Mouse (Mus musculus) thymus, adult 2 months (tissue): ENCODE measurements around the gene Hmga2. TPM values are rescaled to one million over a fixed set of nuclear protein-coding genes. Genes with fewer than 3 reads are reported as not detected.
"Not testable (repeated sequence)": the region's sequence is repeated elsewhere in the genome, so short reads cannot be mapped to it uniquely, and the experiment has no call there.

Source experiments
- DNase-seq: peaks from one replicate; pipeline ENCODE4 v3.0.0; 2021
- H3K27ac ChIP-seq: fragments of 200-500 bp; 2 replicates; pipeline ENCODE4 v1.5.1; 2012; ENCODE audit warnings: low read length, control low read depth; ENCODE audit not compliant: control insufficient read depth, insufficient read depth
- H3K27me3 ChIP-seq: fragments of 200-500 bp; 2 replicates; pipeline ENCODE4 v1.6.1; 2012; ENCODE audit warnings: mild to moderate bottlenecking, low read length, moderate library complexity, mixed read lengths; ENCODE audit not compliant: control insufficient read depth, insufficient read depth
- H3K36me3 ChIP-seq: fragments of 200-500 bp; 2 replicates; pipeline ENCODE4 v1.6.1; 2012; ENCODE audit warnings: mild to moderate bottlenecking, low read length, moderate library complexity; ENCODE audit not compliant: control insufficient read depth, insufficient read depth
- H3K4me1 ChIP-seq: fragments of 200-500 bp; replicated peaks from 2 replicates; pipeline ENCODE4 v1.6.1; 2012; ENCODE audit warnings: low read length; ENCODE audit not compliant: control insufficient read depth, insufficient read depth
- H3K4me3 ChIP-seq: fragments of 200-500 bp; 2 replicates; pipeline ENCODE4 v1.5.1; 2012; ENCODE audit warnings: mild to moderate bottlenecking, low read length, control low read depth, moderate library complexity; ENCODE audit not compliant: control insufficient read depth, insufficient read depth
- CTCF ChIP-seq: fragments of 200-500 bp; IDR thresholded peaks from 2 replicates; pipeline ENCODE4 v1.5.1; 2012; ENCODE audit warnings: mild to moderate bottlenecking, control low read depth, low read length, moderate library complexity, borderline replicate concordance; ENCODE audit not compliant: control insufficient read depth, poor library complexity, insufficient read depth; ENCODE audit errors: extremely low read depth
- POLR2A ChIP-seq: fragments of 200-500 bp; IDR thresholded peaks from 2 replicates; pipeline ENCODE4 v1.6.1; 2012; ENCODE audit warnings: mild to moderate bottlenecking, low read length, control low read depth, moderate library complexity; ENCODE audit not compliant: control insufficient read depth, poor library complexity, insufficient read depth; ENCODE audit errors: extremely low read depth
- WGBS: fragments of 180-500 bp; shearing (Covaris S2); methylation state at CpG from one replicate; pipeline ENCODE4 v1.1.7; 2018; 5-methylcytosine and 5-hydroxymethylcytosine counted together
- polyA plus RNA-seq: library from polyadenylated mRNA; depleted of rRNA; stranded (reverse); fragments of >200 nt; gene quantifications from 2 replicates; pipeline ENCODE4 v1.2.3, GENCODE M21; 2012

The Hmga2 gene
- polyA plus RNA-seq, 1 experiment, result 0.05 TPM

GRCm38 (mm10) chr10:120365380-120366172 is 110.7 kb downstream of the Hmga2 start:
- no peak for TF ChIP-seq POLR2A
- no peak for TF ChIP-seq CTCF
- no peak for DNase-seq
- H3K27ac ChIP-seq, result no peak overlapping the region
- no peaks in the 10 kb centered on the region for H3K4me1 ChIP-seq
- 84% methylated on average over 24 of the region's 24 CpGs for WGBS
- no peaks in the 10 kb centered on the region for H3K36me3 ChIP-seq
- no peaks in the 10 kb centered on the region for H3K27me3 ChIP-seq
- no peak overlapping the region for H3K4me3 ChIP-seq

DNA sequence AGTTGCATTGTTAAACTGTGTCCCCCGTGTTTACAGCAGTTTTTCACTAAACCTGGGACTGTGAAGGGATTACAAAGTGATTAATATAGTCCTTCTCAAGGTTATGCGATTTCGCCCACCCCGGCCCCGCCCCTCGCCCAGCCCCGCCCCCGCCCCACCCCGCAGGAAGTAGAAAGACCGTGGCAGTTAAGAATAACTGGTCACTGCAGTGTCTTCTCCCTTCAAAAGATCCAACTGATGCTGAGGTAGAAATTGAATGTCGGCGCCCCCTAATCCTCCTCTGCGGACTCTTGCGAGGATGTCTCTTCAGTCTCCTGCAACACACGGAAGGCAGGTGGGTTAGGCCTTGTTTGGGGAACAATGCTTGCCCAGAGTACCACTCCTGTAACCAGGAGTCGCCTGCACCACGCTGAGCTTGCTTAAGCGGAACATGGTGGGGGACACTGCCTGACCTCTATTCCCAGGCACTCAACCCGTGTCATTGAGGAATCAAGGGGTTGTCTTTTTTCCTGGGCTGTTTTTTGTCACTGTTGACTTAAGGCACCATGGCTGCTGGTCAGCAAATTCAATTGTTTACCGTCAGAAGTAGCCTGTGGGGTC is 112.2 kb downstream of the Hmga2 start:
- Histone ChIP-seq H3K27ac (no peak overlapping the region), H3K36me3 (no peaks in the 10 kb centered on the region), H3K4me3 (no peak overlapping the region), H3K27me3 (no peaks in the 10 kb centered on the region), H3K4me1 (no peaks in the 10 kb centered on the region)
- TF ChIP-seq POLR2A, result no peak
- no peak for TF ChIP-seq CTCF
- DNase-seq, result no peak
- WGBS, result 88% methylated on average over 20 of the region's 20 CpGs

- not testable (repeated sequence) for H3K4me3 ChIP-seq, H3K36me3 ChIP-seq, H3K4me1 ChIP-seq, DNase-seq, H3K27me3 ChIP-seq, H3K27ac ChIP-seq
- 86% methylated on average over 11 of the region's 11 CpGs for WGBS
Measured at GRCm38 (mm10) chr10:120363298-120363982, 112.8 kb downstream of the Hmga2 start.

DNA sequence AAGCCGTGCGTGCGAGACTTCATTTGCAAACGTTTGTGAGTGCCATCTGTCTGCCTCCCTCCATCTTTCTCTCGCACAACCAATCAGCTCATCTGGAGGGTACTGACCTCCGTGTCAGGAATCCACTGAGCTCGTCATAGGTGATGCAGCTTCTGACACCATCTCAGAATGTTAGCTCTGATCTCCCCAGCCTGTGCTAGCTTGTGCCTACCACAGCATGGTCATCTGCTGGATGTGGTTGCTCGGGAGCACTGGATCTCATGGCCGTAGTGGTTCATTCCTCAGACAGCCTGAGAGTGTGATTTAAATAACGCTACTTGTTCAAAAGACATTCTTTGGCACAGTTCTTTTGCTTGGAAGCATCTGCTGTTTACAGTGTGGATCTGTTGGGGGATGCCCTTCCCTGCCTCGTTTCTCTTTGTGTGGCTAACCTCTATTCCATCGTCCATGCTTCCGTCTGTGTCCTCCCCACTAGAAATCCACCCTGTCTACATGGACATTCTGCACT is 121.7 kb downstream of the Hmga2 start:
- Histone ChIP-seq H3K36me3 (no peaks in the 10 kb centered on the region), H3K4me1 (no peaks in the 10 kb centered on the region), H3K4me3 (no peak overlapping the region), H3K27me3 (no peaks in the 10 kb centered on the region), H3K27ac (no peak overlapping the region)
- 86% methylated on average over 13 of the region's 13 CpGs for WGBS
- DNase-seq, result no peak
- no peak for TF ChIP-seq CTCF
- no peak for TF ChIP-seq POLR2A

GRCm38 (mm10) chr10:120345325-120345724 is 130.9 kb downstream of the Hmga2 start:
- no peak for TF ChIP-seq CTCF
- TF ChIP-seq POLR2A, result no peak
- 97% methylated on average over 6 of the region's 6 CpGs for WGBS
- Histone ChIP-seq H3K36me3 (no peaks in the 10 kb centered on the region), H3K4me1 (no peaks in the 10 kb centered on the region), H3K4me3 (no peak overlapping the region), H3K27me3 (no peaks in the 10 kb centered on the region), H3K27ac (no peak overlapping the region)
- DNase-seq, result no peak

GRCm38 (mm10) chr10:120344558-120345318 is 131.5 kb downstream of the Hmga2 start:
- no peaks in the 10 kb centered on the region for H3K4me1 ChIP-seq
- no peaks in the 10 kb centered on the region for H3K27me3 ChIP-seq
- H3K4me3 ChIP-seq, result no peak overlapping the region
- no peak for DNase-seq
- TF ChIP-seq POLR2A (no peak), CTCF (no peak)
- 95% methylated on average over 16 of the region's 16 CpGs for WGBS
- H3K36me3 ChIP-seq, result no peaks in the 10 kb centered on the region
- H3K27ac ChIP-seq, result no peak overlapping the region

DNA sequence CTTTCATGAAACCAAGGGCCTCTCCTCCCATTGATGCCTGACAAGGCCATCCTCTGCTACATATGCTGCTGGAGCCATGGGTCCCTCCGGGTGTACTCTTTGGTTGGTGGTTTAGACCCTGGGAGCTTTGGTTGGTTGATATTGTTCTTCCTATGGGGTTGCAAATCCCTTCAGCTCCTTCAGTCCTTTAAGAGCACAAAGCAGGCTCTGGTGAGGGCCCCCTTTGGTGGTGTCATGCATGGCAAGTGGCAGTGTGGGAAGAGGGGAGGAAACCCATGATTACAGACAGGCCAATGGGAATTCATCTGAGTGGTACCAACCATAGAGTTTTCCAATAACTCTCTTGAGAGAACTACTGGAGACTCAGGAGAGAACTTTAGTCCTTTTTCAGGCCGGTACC is 136.4 kb downstream of the Hmga2 start:
- H3K27me3 ChIP-seq, H3K4me3 ChIP-seq, H3K4me1 ChIP-seq, H3K27ac ChIP-seq, H3K36me3 ChIP-seq, DNase-seq: not testable (repeated sequence)
- WGBS, result 95% methylated on average over 2 of the region's 2 CpGs
